Mouse (Mus musculus) forebrain, embryonic 12.5 days (tissue): ENCODE measurements at regions not wholly inside any gene's neighbourhood (a gene's known extent, or its start where the extent isn't known, plus 50 kb on each side); places are given as distances from the start of the nearest gene placed in this dataset.

ENCODE experiments used
- ATAC-seq: fragments of 200-750 bp; cut with Nextera tagmentation; 2 replicates; pipeline ENCODE4 v1.8.0; 2017; ENCODE audit warnings: moderate TSS enrichment; ENCODE audit not compliant: low FRiP score
- H3K27ac ChIP-seq: fragments of 300-500 bp; sonication (generic); 2 replicates; pipeline ENCODE4 v1.5.1; 2016; ENCODE audit warnings: mild to moderate bottlenecking
- H3K27me3 ChIP-seq: fragments of 300-500 bp; sonication (generic); 2 replicates; pipeline ENCODE4 v1.6.1; 2016; ENCODE audit warnings: mild to moderate bottlenecking
- H3K36me3 ChIP-seq: fragments of 300-500 bp; sonication (generic); replicated peaks from 2 replicates; pipeline ENCODE4 v1.6.1; 2016; ENCODE audit warnings: mild to moderate bottlenecking
- H3K4me1 ChIP-seq: fragments of 300-500 bp; sonication (generic); 2 replicates; pipeline ENCODE4 v1.6.1; 2016
- H3K4me2 ChIP-seq: fragments of 300-500 bp; sonication (generic); 2 replicates; pipeline ENCODE4 v1.6.1; 2016; ENCODE audit warnings: mild to moderate bottlenecking, moderate library complexity
- H3K4me3 ChIP-seq: fragments of 300-500 bp; sonication (generic); replicated peaks from 2 replicates; pipeline ENCODE4 v1.5.1; 2016; ENCODE audit warnings: mild to moderate bottlenecking
- H3K9ac ChIP-seq: fragments of 300-500 bp; sonication (generic); 2 replicates; pipeline ENCODE4 v1.6.1; 2016; ENCODE audit warnings: mild to moderate bottlenecking
- H3K9me3 ChIP-seq: fragments of 300-500 bp; sonication (generic); 2 replicates; pipeline ENCODE4 v1.6.1; 2016
- WGBS: fragments of 180-500 bp; shearing (Covaris S2); methylation state at CpG from one replicate; pipeline ENCODE4 v1.1.7; 2016; 5-methylcytosine and 5-hydroxymethylcytosine counted together

GRCm38 (mm10) chr13:31107434-31107833 lies 133.4 kb downstream of the Gm5447 start:
- 71% methylated on average over 2 of the region's 2 CpGs for WGBS
- ATAC-seq = no peak
- no peak overlapping the region for H3K4me3 ChIP-seq
- H3K4me1 ChIP-seq = no peaks in the 10 kb centered on the region
- H3K9ac ChIP-seq = no peak overlapping the region
- no peaks in the 10 kb centered on the region for H3K27me3 ChIP-seq
- no peak overlapping the region for H3K4me2 ChIP-seq
- H3K9me3 ChIP-seq = no peaks in the 10 kb centered on the region
- H3K36me3 ChIP-seq = no peaks in the 10 kb centered on the region
- H3K27ac ChIP-seq = no peak overlapping the region

- H3K9ac ChIP-seq = no peak overlapping the region
- no peak for ATAC-seq
- H3K4me3 ChIP-seq = no peak overlapping the region
- H3K27ac ChIP-seq = no peak overlapping the region
- no peaks in the 10 kb centered on the region for H3K4me1 ChIP-seq
- no peak overlapping the region for H3K4me2 ChIP-seq
- 86% methylated on average over 2 of the region's 2 CpGs for WGBS
- H3K9me3 ChIP-seq = no peaks in the 10 kb centered on the region
- no peaks in the 10 kb centered on the region for H3K36me3 ChIP-seq
- H3K27me3 ChIP-seq = no peaks in the 10 kb centered on the region
These were observed 135.2 kb downstream of the Gm5447 start for GRCm38 (mm10) chr13:31109231-31109630.

DNA sequence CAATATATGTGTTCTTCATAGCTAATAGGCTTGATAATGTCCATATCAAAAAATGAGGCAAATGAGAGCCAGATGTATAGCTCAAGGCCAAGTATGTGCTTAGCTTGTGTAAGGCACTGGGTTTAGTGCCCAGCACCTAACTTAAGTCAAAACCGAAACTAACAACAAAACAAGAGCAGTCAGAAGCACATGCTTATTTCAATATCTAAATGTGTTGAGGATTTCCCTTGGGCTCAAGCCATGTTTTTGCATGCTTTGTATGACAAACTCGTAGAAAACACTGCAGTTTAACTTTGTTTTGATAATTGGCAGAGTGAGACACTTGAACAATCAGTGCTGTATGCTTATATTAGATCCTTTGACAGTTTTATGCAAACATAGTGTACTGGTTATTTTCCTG lies 148.7 kb downstream of the Gm5447 start:
- Histone ChIP-seq H3K36me3 (no peaks in the 10 kb centered on the region), H3K4me3 (no peak overlapping the region), H3K27me3 (no peaks in the 10 kb centered on the region), H3K4me1 (no peaks in the 10 kb centered on the region), H3K27ac (no peak overlapping the region), H3K9ac (no peak overlapping the region), H3K4me2 (no peak overlapping the region), H3K9me3 (no peaks in the 10 kb centered on the region)
- 73% methylated on average over 2 of the region's 2 CpGs for WGBS
- ATAC-seq = no peak

- H3K36me3 ChIP-seq = no peaks in the 10 kb centered on the region
- no peaks in the 10 kb centered on the region for H3K27me3 ChIP-seq
- H3K4me3 ChIP-seq = no peak overlapping the region
- 85% methylated on average over 4 of the region's 4 CpGs for WGBS
- no peaks in the 10 kb centered on the region for H3K4me1 ChIP-seq
- ATAC-seq = no peak
- H3K9ac ChIP-seq = no peak overlapping the region
- H3K9me3 ChIP-seq = no peaks in the 10 kb centered on the region
- H3K27ac ChIP-seq = no peak overlapping the region
- H3K4me2 ChIP-seq = no peak overlapping the region
These were observed 150.7 kb downstream of the Gm5447 start for GRCm38 (mm10) chr13:31124547-31125216.

GRCm38 (mm10) chr13:31132501-31132900 lies 158.5 kb downstream of the Gm5447 start:
- H3K9me3 ChIP-seq = no peaks in the 10 kb centered on the region
- H3K4me1 ChIP-seq = no peaks in the 10 kb centered on the region
- no peaks in the 10 kb centered on the region for H3K36me3 ChIP-seq
- H3K4me3 ChIP-seq = no peak overlapping the region
- H3K9ac ChIP-seq = no peak overlapping the region
- ATAC-seq = no peak
- H3K27me3 ChIP-seq = no peaks in the 10 kb centered on the region
- H3K27ac ChIP-seq = no peak overlapping the region
- WGBS = 87% methylated on average over 5 of the region's 5 CpGs
- H3K4me2 ChIP-seq = no peak overlapping the region

DNA sequence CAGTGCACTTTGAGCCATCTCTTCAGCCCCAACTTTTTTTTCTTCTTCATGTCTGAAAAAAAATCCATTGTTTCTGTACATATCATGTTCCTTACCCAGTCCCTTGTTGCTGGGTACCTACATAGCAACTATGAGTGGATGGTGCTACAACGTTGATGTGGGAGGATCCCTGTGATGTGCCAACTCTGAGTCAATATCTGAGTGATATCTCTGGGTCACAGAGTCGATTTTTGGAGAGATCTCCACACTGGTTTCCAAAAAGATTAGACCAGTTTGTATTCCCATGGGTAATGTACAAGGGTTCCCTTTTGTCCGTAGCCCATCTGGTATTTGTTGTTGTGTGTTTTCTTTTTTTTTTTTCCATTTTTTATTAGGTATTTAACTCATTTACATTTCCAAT lies 165.7 kb downstream of the Gm5447 start:
- H3K36me3 ChIP-seq = no peaks in the 10 kb centered on the region
- ATAC-seq = no peak
- H3K9ac ChIP-seq = no peak overlapping the region
- WGBS = 78% methylated on average over 3 of the region's 3 CpGs
- H3K27me3 ChIP-seq = no peaks in the 10 kb centered on the region
- no peaks in the 10 kb centered on the region for H3K4me1 ChIP-seq
- H3K27ac ChIP-seq = no peak overlapping the region
- H3K9me3 ChIP-seq = no peaks in the 10 kb centered on the region
- no peak overlapping the region for H3K4me3 ChIP-seq
- H3K4me2 ChIP-seq = no peak overlapping the region

GRCm38 (mm10) chr13:31147323-31147722 lies 173.3 kb downstream of the Gm5447 start:
- H3K4me1 ChIP-seq = no peaks in the 10 kb centered on the region
- no peak overlapping the region for H3K4me3 ChIP-seq
- H3K36me3 ChIP-seq = no peaks in the 10 kb centered on the region
- no peak for ATAC-seq
- no peaks in the 10 kb centered on the region for H3K9me3 ChIP-seq
- WGBS = 72% methylated on average over 1 of the region's 1 CpGs
- no peak overlapping the region for H3K27ac ChIP-seq
- H3K9ac ChIP-seq = no peak overlapping the region
- H3K4me2 ChIP-seq = no peak overlapping the region
- H3K27me3 ChIP-seq = no peaks in the 10 kb centered on the region

- ATAC-seq = no peak
- Histone ChIP-seq H3K4me1 (no peaks in the 10 kb centered on the region), H3K27me3 (no peaks in the 10 kb centered on the region), H3K36me3 (no peaks in the 10 kb centered on the region), H3K9me3 (no peaks in the 10 kb centered on the region), H3K27ac (no peak overlapping the region), H3K9ac (no peak overlapping the region), H3K4me2 (no peak overlapping the region), H3K4me3 (no peak overlapping the region)
- 71% methylated on average over 3 of the region's 3 CpGs for WGBS
These were observed 180.1 kb downstream of the Gm5447 start for GRCm38 (mm10) chr13:31154066-31154465.

- no peaks in the 10 kb centered on the region for H3K4me1 ChIP-seq
- no peak overlapping the region for H3K4me2 ChIP-seq
- H3K4me3 ChIP-seq = no peak overlapping the region
- no peak overlapping the region for H3K27ac ChIP-seq
- 88% methylated on average over 6 of the region's 6 CpGs for WGBS
- no peak overlapping the region for H3K9ac ChIP-seq
- no peaks in the 10 kb centered on the region for H3K36me3 ChIP-seq
- H3K27me3 ChIP-seq = no peaks in the 10 kb centered on the region
- no peaks in the 10 kb centered on the region for H3K9me3 ChIP-seq
- no peak for ATAC-seq
These were observed 190.0 kb downstream of the Gm5447 start for GRCm38 (mm10) chr13:31163878-31164495.

DNA sequence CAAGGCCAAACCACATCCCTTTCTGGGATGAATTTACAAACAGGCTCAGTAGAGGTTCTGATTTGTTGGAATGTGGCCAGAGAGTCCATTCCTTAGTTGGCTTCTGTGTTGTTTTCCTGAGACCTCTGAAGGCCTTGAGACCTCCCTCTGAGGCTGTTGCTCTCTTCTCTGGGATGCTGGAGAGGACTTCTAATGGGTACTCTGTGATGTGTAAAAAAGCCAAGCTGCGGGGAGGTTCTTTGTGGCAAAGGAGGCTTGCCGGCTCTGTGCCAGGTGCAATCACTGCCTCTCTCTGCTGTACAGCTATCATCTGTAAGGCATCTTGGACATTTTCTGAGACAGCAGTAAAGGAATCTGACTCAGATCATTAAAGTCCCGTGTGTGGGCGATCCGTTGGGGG lies 192.3 kb downstream of the Gm5447 start:
- Histone ChIP-seq H3K4me1 (no peaks in the 10 kb centered on the region), H3K9ac (no peak overlapping the region), H3K27ac (no peak overlapping the region), H3K9me3 (no peaks in the 10 kb centered on the region), H3K27me3 (no peaks in the 10 kb centered on the region), H3K4me2 (no peak overlapping the region), H3K36me3 (no peaks in the 10 kb centered on the region), H3K4me3 (no peak overlapping the region)
- 78% methylated on average over 5 of the region's 5 CpGs for WGBS
- no peak for ATAC-seq

DNA sequence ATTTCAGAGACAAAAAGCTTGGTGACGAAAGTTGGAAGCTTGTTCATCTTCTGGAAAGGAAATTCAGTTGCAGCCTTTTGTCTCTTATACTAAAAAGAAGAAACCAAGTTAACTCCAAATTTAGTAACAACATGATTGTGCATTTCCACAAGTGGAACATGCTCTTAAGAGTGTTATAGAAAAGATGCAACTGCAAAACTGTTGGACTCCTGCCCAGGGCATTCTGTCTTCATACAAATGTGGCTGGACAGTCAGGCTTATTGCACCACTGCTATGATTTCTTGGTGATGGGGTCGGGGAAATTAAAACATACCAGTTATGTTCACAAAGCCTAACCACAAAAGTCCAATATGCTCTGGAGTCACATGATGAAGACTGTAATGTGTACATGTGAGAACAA lies 194.8 kb downstream of the Gm5447 start:
- no peak overlapping the region for H3K9ac ChIP-seq
- 83% methylated on average over 2 of the region's 2 CpGs for WGBS
- no peak overlapping the region for H3K27ac ChIP-seq
- H3K27me3 ChIP-seq = no peaks in the 10 kb centered on the region
- H3K4me1 ChIP-seq = no peaks in the 10 kb centered on the region
- H3K4me2 ChIP-seq = no peak overlapping the region
- no peaks in the 10 kb centered on the region for H3K36me3 ChIP-seq
- H3K4me3 ChIP-seq = no peak overlapping the region
- no peak for ATAC-seq
- no peaks in the 10 kb centered on the region for H3K9me3 ChIP-seq

- no peaks in the 10 kb centered on the region for H3K27me3 ChIP-seq
- H3K4me1 ChIP-seq = no peaks in the 10 kb centered on the region
- H3K36me3 ChIP-seq = no peaks in the 10 kb centered on the region
- H3K9ac ChIP-seq = no peak overlapping the region
- H3K9me3 ChIP-seq = no peaks in the 10 kb centered on the region
- WGBS = 100% methylated on average over 2 of the region's 2 CpGs
- H3K27ac ChIP-seq = no peak overlapping the region
- no peak for ATAC-seq
- no peak overlapping the region for H3K4me3 ChIP-seq
- H3K4me2 ChIP-seq = no peak overlapping the region
These were observed 197.7 kb downstream of the Gm5447 start for GRCm38 (mm10) chr13:31171751-31172150.

DNA sequence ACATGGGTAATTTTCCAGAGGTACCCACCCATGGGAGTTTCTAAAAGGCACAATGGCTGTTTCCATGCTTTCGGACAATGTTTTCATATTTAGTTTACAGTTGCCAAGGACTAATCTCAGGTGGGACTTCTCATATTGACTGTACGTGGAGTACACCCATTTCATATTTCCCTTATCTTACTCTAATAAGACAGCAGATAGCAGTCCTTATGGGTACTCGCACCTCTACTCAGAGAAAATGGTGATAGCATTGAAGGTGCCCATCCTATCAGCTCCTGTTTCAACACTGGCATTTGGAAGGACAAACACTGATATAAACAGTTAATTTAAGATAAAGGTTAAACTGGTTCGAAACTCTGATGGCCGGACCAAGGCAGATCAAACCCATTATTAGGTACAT lies 198.6 kb downstream of the Gm5447 start:
- H3K4me2 ChIP-seq = no peak overlapping the region
- no peaks in the 10 kb centered on the region for H3K4me1 ChIP-seq
- no peak overlapping the region for H3K4me3 ChIP-seq
- WGBS = 96% methylated on average over 5 of the region's 5 CpGs
- no peaks in the 10 kb centered on the region for H3K36me3 ChIP-seq
- no peak for ATAC-seq
- H3K27me3 ChIP-seq = no peaks in the 10 kb centered on the region
- no peak overlapping the region for H3K27ac ChIP-seq
- H3K9ac ChIP-seq = no peak overlapping the region
- H3K9me3 ChIP-seq = no peaks in the 10 kb centered on the region
